Mouse (Mus musculus): ENCODE results near the gene Pced1b. TPM values are rescaled to one million over a fixed set of nuclear protein-coding genes. Genes with fewer than 3 reads are reported as not detected.

The Pced1b gene
- polyA plus RNA-seq, 1 experiment from 2014 or later = 4.1 TPM

DNA sequence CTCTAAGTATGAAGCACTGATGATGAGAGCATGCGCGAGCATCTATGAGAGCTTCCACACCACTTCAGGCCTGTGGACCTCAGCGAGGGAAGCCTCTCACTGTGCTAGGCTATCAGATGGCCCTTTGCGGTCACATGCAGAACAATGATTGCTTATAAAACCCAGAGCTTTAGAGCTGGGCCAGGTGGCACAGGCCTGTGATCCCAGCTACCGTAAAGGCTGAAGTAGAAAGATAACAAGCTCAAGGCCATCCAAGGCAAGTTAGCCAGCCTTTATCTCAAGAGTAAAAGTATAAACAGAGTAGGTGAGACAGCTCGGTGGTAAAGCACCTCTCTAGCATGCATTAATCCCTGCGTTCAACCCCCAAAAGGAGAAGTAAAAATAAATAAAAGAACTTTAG, 158.1 kb downstream of the Pced1b start:
- no peaks in the 10 kb centered on the region for H3K27me3 ChIP-seq
- no peak overlapping the region for H3K4me3 ChIP-seq
- no peaks in the 10 kb centered on the region for H3K9me3 ChIP-seq
- H3K9ac ChIP-seq (replicated peaks) = no peak overlapping the region
- no peaks in the 10 kb centered on the region for H3K36me3 ChIP-seq
- no peak overlapping the region for H3K4me2 ChIP-seq (replicated peaks)
- no peak for ATAC-seq (replicated peaks)
- H3K27ac ChIP-seq (replicated peaks) = no peak overlapping the region
- H3K4me1 ChIP-seq = no peaks in the 10 kb centered on the region
- WGBS = 91% methylated on average over 7 of the region's 7 CpGs

DNA sequence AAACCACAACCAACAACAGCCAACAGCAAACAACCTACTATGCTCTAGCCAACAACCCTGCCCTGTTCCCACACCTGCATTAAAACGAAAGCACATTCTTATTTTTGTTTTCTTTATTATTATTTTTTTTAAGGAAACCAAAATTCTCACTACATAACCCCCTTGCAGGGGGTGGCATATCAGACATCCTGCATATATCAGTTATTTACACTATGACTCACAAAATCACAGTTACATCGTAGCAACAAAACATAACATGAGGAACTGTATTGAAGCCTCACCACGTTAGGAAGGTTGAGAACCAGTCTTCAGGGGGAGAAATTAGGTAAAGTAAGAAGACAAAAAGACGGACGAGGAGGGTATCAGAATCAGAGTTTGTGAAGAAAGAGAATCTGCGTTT, 159.2 kb downstream of the Pced1b start:
- no peak overlapping the region for H3K4me2 ChIP-seq (replicated peaks)
- no peaks in the 10 kb centered on the region for H3K36me3 ChIP-seq
- 86% methylated on average over 6 of the region's 6 CpGs for WGBS
- H3K9ac ChIP-seq (replicated peaks) = no peak overlapping the region
- no peaks in the 10 kb centered on the region for H3K9me3 ChIP-seq
- H3K4me1 ChIP-seq = no peaks in the 10 kb centered on the region
- no peak overlapping the region for H3K4me3 ChIP-seq
- no peaks in the 10 kb centered on the region for H3K27me3 ChIP-seq
- ATAC-seq (replicated peaks) = no peak
- H3K27ac ChIP-seq (replicated peaks) = no peak overlapping the region

DNA sequence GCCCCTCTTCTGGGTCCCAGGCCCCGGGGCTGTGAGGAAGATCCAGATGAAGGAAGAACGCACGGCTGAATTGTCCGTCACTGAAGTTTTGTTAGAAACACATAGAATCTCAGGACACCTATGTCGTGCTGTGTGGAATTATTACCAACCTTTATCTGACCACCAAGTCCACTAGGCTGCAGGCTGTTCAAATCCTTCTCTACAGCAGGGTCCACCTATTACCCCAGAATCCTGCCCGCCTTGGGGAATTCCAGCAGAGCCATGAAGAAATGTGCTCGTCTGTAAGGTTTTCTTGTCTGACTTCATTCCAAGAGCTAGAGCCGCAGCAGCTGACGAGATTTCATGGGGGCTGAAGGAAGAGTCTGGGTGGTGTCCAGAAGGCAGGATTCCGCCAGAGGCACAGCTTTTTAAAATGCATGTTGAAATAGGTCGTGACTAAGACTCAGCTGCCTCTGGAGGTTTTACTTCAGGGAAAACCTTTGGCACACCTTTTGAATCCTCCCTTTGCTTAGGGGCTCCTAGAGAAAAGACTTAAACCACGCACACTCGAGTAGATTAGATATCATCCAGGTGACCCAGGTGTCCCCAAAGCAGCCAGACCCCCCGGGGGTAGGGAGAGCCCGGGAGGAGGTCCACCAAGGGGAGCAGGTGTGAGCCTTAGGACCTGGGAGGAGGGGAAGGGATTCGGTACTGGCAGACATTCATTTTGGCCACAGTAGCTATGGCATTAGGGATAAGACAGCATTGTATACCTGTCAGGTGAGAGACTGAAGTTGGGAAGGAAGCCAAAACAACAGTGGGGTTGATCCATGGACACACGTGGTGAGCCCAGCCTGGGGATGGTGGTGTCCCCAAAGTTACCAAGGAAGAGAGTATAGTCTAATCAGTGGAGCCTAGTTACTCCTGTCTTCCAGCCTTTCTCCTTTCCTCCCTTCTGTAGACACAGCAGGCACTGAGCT, 160.9 kb downstream of the Pced1b start:
- Histone ChIP-seq H3K36me3 (no peaks in the 10 kb centered on the region), H3K27me3 (no peaks in the 10 kb centered on the region), H3K4me1 (no peaks in the 10 kb centered on the region), H3K4me3 (no peak overlapping the region), H3K27ac (replicated peaks) (no peak overlapping the region), H3K9me3 (no peaks in the 10 kb centered on the region), H3K9ac (replicated peaks) (no peak overlapping the region), H3K4me2 (replicated peaks) (no peak overlapping the region)
- 69% methylated on average over 17 of the region's 17 CpGs for WGBS
- no peak for ATAC-seq (replicated peaks)

DNA sequence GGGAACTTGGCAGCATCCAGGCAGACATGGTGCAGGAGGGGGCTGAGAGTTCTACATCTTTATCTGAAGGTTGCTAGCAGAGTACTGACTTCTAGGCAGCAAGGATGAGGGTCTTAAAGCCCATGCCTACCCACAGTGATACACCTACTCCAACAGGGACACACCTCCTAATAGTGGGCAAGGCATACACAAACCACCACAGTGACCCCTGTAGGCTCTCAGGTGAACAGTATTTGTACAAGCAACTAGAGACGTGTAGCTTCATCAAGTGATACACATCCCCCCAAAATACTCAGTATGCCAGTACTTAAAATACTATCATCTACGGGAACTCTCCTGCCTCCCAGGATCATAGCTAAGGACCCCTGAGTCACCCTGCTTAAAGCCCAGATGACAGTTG, 164.2 kb downstream of the Pced1b start:
- Histone ChIP-seq H3K27me3 (no peaks in the 10 kb centered on the region), H3K4me1 (peaks cover 7% of the 10 kb centered on the region), H3K27ac (replicated peaks) (no peak overlapping the region), H3K4me2 (replicated peaks) (no peak overlapping the region), H3K4me3 (no peak overlapping the region), H3K36me3 (no peaks in the 10 kb centered on the region), H3K9me3 (0 out of 2 replicates have a peak, but pooled peaks cover 4% of the 10 kb centered on the region), H3K9ac (replicated peaks) (no peak overlapping the region)
- no peak for ATAC-seq (replicated peaks)
- WGBS = 92% methylated on average over 2 of the region's 2 CpGs

DNA sequence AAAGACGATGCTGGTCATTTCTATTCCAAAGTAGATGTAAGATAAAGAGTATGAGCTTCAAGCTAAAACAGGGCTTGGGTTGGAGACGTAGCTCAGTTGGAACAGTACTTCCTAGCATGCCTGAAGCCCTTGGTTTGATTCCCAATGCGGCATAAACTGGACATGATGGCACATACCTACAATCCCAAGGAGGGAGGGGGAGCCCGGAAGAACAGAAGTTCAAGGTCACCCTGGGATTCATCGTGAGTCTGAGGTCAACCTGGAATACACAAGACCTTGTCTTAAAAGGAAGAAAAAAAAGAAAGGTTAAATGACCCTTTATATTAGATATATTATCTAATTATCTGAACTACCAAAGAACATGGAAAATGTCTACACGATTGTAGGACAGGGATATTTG, 164.8 kb downstream of the Pced1b start:
- Histone ChIP-seq H3K4me1 (peaks cover 7% of the 10 kb centered on the region), H3K36me3 (no peaks in the 10 kb centered on the region), H3K27me3 (no peaks in the 10 kb centered on the region), H3K4me2 (replicated peaks) (no peak overlapping the region), H3K9me3 (0 out of 2 replicates have a peak, but pooled peaks cover 4% of the 10 kb centered on the region), H3K4me3 (no peak overlapping the region), H3K27ac (replicated peaks) (no peak overlapping the region), H3K9ac (replicated peaks) (no peak overlapping the region)
- no peak for ATAC-seq (replicated peaks)
- 92% methylated on average over 6 of the region's 6 CpGs for WGBS

DNA sequence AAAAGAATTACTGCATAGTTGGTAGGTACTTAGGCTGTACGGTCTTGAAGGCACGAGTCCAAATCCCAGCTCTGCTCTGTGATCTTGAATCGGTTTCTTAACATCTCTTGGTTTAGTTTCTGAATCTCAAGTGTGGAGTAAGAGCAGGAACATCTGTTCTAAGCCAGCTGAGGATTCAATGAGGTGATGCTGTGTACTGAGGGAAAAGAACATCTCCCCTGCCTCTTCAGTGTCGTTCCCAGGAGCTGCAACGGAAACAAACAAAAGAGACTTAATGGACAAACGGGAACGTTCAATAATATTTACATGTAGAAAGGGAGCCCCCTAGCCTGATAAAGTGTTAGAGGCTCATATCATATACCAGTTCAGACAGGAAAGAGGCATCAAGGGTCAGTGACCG, 165.4 kb downstream of the Pced1b start:
- H3K27ac ChIP-seq (replicated peaks) = no peak overlapping the region
- no peaks in the 10 kb centered on the region for H3K36me3 ChIP-seq
- H3K9ac ChIP-seq (replicated peaks) = no peak overlapping the region
- ATAC-seq (replicated peaks) = no peak
- H3K4me1 ChIP-seq = peaks cover 7% of the 10 kb centered on the region
- 95% methylated on average over 8 of the region's 8 CpGs for WGBS
- H3K9me3 ChIP-seq = 0 out of 2 replicates have a peak, but pooled peaks cover 4% of the 10 kb centered on the region
- H3K27me3 ChIP-seq = no peaks in the 10 kb centered on the region
- H3K4me3 ChIP-seq = no peak overlapping the region
- H3K4me2 ChIP-seq (replicated peaks) = no peak overlapping the region

DNA sequence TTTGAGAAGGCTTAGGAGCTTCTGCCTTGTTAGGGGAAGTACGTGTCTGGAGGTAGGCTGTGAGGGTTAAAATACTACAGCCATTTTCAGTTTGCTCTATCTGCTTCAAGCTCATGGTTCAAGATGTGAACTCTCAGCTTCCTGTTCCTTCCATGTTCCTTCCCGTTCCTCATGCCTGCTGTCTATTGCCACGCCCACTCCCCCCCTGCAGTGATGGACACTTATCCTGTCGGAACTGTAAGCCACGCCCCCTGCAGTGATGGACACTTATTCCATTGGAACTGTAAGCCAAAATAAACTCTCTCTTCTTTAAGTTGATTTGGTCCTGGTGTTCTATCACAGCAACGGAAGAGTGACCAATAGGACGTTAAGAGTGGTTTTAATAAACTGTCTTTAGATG, 166.0 kb downstream of the Pced1b start:
- Histone ChIP-seq H3K27ac (replicated peaks) (no peak overlapping the region), H3K9me3 (0 out of 2 replicates have a peak, but pooled peaks cover 4% of the 10 kb centered on the region), H3K27me3 (no peaks in the 10 kb centered on the region), H3K4me3 (no peak overlapping the region), H3K4me2 (replicated peaks) (no peak overlapping the region), H3K36me3 (no peaks in the 10 kb centered on the region), H3K9ac (replicated peaks) (no peak overlapping the region), H3K4me1 (peaks cover 7% of the 10 kb centered on the region)
- ATAC-seq (replicated peaks) = no peak
- 88% methylated on average over 7 of the region's 7 CpGs for WGBS

DNA sequence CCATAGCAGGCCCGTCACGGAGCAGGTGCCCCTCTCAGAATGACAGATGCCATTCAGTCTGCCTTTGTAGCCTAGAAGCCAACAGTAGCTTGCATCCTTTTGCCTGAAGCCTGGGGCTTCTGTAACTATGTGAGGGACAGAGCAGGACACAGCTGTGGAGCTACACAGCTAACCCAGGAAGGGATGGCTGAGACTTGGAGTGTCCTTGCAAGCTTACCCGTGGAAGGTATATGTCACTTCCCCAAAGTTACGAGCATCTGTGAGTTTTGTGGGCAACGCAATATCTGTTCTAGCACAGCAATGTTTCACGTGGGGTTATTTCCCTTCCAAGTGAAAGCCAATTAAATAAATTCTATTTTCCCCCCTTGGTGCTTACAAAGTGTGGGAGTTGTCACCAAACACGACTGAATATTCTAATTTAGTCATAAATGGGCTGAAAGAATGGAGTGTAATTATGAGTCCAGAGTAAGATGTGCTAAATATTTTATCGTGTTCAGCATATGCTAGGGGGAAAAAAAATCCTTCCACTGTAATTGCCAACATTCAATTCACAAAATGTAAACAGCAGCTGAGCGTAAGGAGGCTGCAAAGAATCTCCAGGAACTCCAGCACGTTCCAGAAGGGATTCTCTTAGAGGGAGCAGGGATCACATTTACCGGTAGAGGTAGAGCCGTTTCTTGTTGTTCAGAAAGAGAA, 168.0 kb downstream of the Pced1b start:
- Histone ChIP-seq H3K4me2 (replicated peaks) (no peak overlapping the region), H3K36me3 (no peaks in the 10 kb centered on the region), H3K4me3 (no peak overlapping the region), H3K9me3 (0 out of 2 replicates have a peak, but pooled peaks cover 4% of the 10 kb centered on the region), H3K4me1 (peaks cover 7% of the 10 kb centered on the region), H3K27me3 (no peaks in the 10 kb centered on the region), H3K27ac (replicated peaks) (peak overlapping the region; percentile 19), H3K9ac (replicated peaks) (no peak overlapping the region)
- ATAC-seq (replicated peaks) = 0 out of 2 replicates have a peak, but pooled peaks have one; percentile 19
- 56% methylated on average over 12 of the region's 12 CpGs for WGBS

DNA sequence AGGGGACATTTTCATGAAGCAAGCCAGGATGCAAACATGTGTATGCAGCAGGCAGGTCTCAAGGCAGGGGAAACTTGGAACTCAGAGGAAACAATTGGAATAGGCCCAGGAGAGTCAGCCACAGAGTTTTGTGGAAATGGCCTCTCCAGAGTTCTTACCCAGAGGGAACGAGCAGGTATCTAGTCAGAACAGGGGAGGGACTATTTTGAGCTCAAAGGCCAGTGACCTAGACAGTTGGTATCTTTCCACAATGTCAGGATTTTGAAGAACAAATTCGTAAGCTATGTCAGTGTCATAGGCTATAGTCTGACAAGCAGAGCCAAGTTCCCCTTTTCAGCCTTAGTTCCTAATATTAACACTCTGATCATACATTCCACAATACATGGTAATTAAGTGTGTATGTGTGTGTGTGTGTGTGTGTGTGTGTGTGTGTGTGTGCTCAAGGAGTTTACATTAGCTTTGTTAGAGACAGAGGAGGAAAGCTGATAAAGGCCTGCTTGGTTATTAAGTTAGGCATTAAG, 168.6 kb downstream of the Pced1b start:
- H3K27me3 ChIP-seq = no peaks in the 10 kb centered on the region
- WGBS = 65% methylated on average over 2 of the region's 2 CpGs
- H3K9ac ChIP-seq (replicated peaks) = no peak overlapping the region
- no peak for ATAC-seq (replicated peaks)
- H3K4me1 ChIP-seq = peaks cover 7% of the 10 kb centered on the region
- no peaks in the 10 kb centered on the region for H3K36me3 ChIP-seq
- no peak overlapping the region for H3K4me2 ChIP-seq (replicated peaks)
- H3K4me3 ChIP-seq = no peak overlapping the region
- H3K27ac ChIP-seq (replicated peaks) = no peak overlapping the region
- 0 out of 2 replicates have a peak, but pooled peaks cover 4% of the 10 kb centered on the region for H3K9me3 ChIP-seq

DNA sequence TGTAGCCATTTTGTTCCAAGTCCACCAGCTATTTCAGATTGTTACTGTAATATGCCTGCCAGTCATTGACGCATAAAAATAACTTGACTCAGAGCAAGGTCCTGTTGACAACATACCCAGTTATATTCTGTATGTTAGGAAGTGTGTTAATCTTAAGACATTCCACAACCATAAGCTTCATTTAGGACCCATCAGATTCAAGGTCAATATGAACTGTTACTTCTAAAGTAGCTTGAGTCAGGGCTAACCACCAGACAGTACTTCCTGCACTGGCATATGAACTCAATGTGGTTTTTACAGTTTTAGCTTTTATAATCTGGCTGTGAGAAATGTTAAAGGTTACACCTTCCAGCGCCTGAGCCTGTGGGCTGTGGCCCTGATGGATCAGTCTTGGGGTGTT, 173.4 kb downstream of the Pced1b start:
- no peak overlapping the region for H3K4me3 ChIP-seq
- 95% methylated on average over 2 of the region's 2 CpGs for WGBS
- H3K27me3 ChIP-seq = no peaks in the 10 kb centered on the region

DNA sequence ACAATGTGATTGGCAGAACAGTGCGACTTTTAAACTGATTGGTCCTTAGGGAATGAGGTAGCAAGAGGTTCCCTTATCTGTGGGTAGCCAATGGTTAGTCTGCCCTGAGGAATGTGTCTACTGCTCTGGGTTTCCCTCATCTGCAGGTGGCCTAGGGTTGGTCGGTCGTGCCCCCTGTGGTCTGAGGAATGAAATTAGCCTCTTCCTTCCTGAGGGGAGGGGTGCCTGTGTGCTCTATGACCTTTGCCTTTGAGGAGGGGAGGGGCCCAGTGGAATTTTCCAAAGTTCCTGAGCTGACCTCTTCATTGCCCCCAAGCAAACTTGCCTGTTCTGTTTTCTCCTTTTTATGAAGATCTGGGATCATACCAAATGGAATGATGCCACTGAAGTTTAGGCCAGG, 174.6 kb downstream of the Pced1b start:
- ATAC-seq (replicated peaks) = no peak
- no peak overlapping the region for H3K9ac ChIP-seq (replicated peaks)
- WGBS = 86% methylated on average over 3 of the region's 3 CpGs
- no peak overlapping the region for H3K4me2 ChIP-seq (replicated peaks)
- no peaks in the 10 kb centered on the region for H3K9me3 ChIP-seq
- no peaks in the 10 kb centered on the region for H3K36me3 ChIP-seq
- H3K4me1 ChIP-seq = no peaks in the 10 kb centered on the region
- H3K27me3 ChIP-seq = no peaks in the 10 kb centered on the region
- no peak overlapping the region for H3K27ac ChIP-seq (replicated peaks)
- H3K4me3 ChIP-seq = no peak overlapping the region

More for the DNA sequence above, 173.4 kb downstream of the Pced1b start:
- Histone ChIP-seq H3K9me3 (no peaks in the 10 kb centered on the region), H3K9ac (replicated peaks) (no peak overlapping the region), H3K4me1 (peaks cover 2% of the 10 kb centered on the region; the same call in 1 of the 2 replicates), H3K27ac (replicated peaks) (no peak overlapping the region), H3K4me2 (replicated peaks) (no peak overlapping the region), H3K36me3 (no peaks in the 10 kb centered on the region)
- no peak for ATAC-seq (replicated peaks)
